Mouse (Mus musculus): ENCODE measurements around the gene Eif2b4. TPM values are rescaled to one million over a fixed set of nuclear protein-coding genes. Genes with fewer than 3 reads are reported as not detected.

The Eif2b4 gene
- polyA plus RNA-seq, 1 experiment from 2014 or later: 63.0 TPM

- peaks cover 25% of the 10 kb centered on the region for H3K4me1 ChIP-seq
- peaks cover 66% of the 10 kb centered on the region for H3K27me3 ChIP-seq
- peak within 1 kb of the TSS; percentile 49 for H3K4me2 ChIP-seq (replicated peaks)
- H3K9ac ChIP-seq: no peak within 1 kb of the TSS
- no peak; the same call in 1 of the 2 replicates for ATAC-seq (ENCODE audit: low FRiP score)
- no peak within 1 kb of the TSS for H3K27ac ChIP-seq
- WGBS: 2% methylated on average over 52 of the region's 52 CpGs
- H3K9me3 ChIP-seq (replicated peaks): no peaks in the 10 kb centered on the region
- peaks cover 11% of the 10 kb centered on the region; the same call in 1 of the 2 replicates for H3K36me3 ChIP-seq
- peak within 1 kb of the TSS; percentile 25 for H3K4me3 ChIP-seq
These were observed 54.8 kb downstream of the Eif2b4 start, which contains the start of gene Ucn for GRCm38 (mm10) chr5:31138241-31138967. TSS of gene Ucn (minus strand) at chr5:31138829.

- H3K9me3 ChIP-seq (replicated peaks): no peaks in the 10 kb centered on the region
- peak overlapping the region; percentile 25 for H3K4me3 ChIP-seq
- WGBS: under 1% methylated on average over 13 of the region's 13 CpGs
- ATAC-seq (ENCODE audit: low FRiP score): no peak
- H3K9ac ChIP-seq: no peak overlapping the region
- no peak overlapping the region for H3K27ac ChIP-seq
- H3K4me2 ChIP-seq (replicated peaks): peak overlapping the region; percentile 49
- H3K4me1 ChIP-seq: peaks cover 25% of the 10 kb centered on the region
- H3K36me3 ChIP-seq: peaks cover 11% of the 10 kb centered on the region; the same call in 1 of the 2 replicates
- H3K27me3 ChIP-seq: peaks cover 66% of the 10 kb centered on the region
These were observed 55.6 kb downstream of the Eif2b4 start for GRCm38 (mm10) chr5:31137658-31138057.

Other genes with a start within 250 kb of the Eif2b4 start
- 12.4 and 14.2 TPM in 2 replicates for gene Cgref1, start 247.8 kb downstream of the Eif2b4 start, polyA plus RNA-seq (2016; fragmentation: Nextera tagmentation; extraction: Ambion mirVana)
- gene Preb, start 233.1 kb downstream of the Eif2b4 start, polyA plus RNA-seq (2016; fragmentation: Nextera tagmentation; extraction: Ambion mirVana): 120 and 127 TPM in 2 replicates
- not detected in 2 replicates for gene Tcf23, start 224.8 kb downstream of the Eif2b4 start, polyA plus RNA-seq (2016; fragmentation: Nextera tagmentation; extraction: Ambion mirVana)
- 119 and 122 TPM in 2 replicates for gene Atraid, start 145.1 kb downstream of the Eif2b4 start, polyA plus RNA-seq (2016; fragmentation: Nextera tagmentation; extraction: Ambion mirVana)
- gene Slc5a6, start 144.5 kb downstream of the Eif2b4 start, polyA plus RNA-seq (2016; fragmentation: Nextera tagmentation; extraction: Ambion mirVana): 13.8 and 14.0 TPM in 2 replicates
- 32.2 and 32.4 TPM in 2 replicates for gene Cad, start 138.7 kb downstream of the Eif2b4 start, polyA plus RNA-seq (2016; fragmentation: Nextera tagmentation; extraction: Ambion mirVana)
- not detected in 2 replicates for gene Dnajc5g, start 87.1 kb downstream of the Eif2b4 start, polyA plus RNA-seq (2016; fragmentation: Nextera tagmentation; extraction: Ambion mirVana)
- 15.7 and 16.2 TPM in 2 replicates for gene Slc30a3, start 85.2 kb downstream of the Eif2b4 start, polyA plus RNA-seq (2016; fragmentation: Nextera tagmentation; extraction: Ambion mirVana)
- gene Trim54, start 76.7 kb downstream of the Eif2b4 start, polyA plus RNA-seq (2016; fragmentation: Nextera tagmentation; extraction: Ambion mirVana): 0.40 and 0.86 TPM in 2 replicates
- gene Ucn, start 54.6 kb downstream of the Eif2b4 start, polyA plus RNA-seq (2016; fragmentation: Nextera tagmentation; extraction: Ambion mirVana): not detected in 2 replicates
- 50.1 and 54.4 TPM in 2 replicates for gene Mpv17, start 39.2 kb downstream of the Eif2b4 start, polyA plus RNA-seq (2016; fragmentation: Nextera tagmentation; extraction: Ambion mirVana)
- 1.8 and 2.3 TPM in 2 replicates for gene Gm29609, start 13.5 kb downstream of the Eif2b4 start, polyA plus RNA-seq (2016; fragmentation: Nextera tagmentation; extraction: Ambion mirVana)
- 86.0 and 89.2 TPM in 2 replicates for gene Gtf3c2, start 13.3 kb downstream of the Eif2b4 start, polyA plus RNA-seq (2016; fragmentation: Nextera tagmentation; extraction: Ambion mirVana)
- 140 and 145 TPM in 2 replicates for gene Snx17, start 203 bp downstream of the Eif2b4 start, polyA plus RNA-seq (2016; fragmentation: Nextera tagmentation; extraction: Ambion mirVana)
- 22.9 and 24.8 TPM in 2 replicates for gene Zfp513, start 8.9 kb upstream of the Eif2b4 start, polyA plus RNA-seq (2016; fragmentation: Nextera tagmentation; extraction: Ambion mirVana)
- gene Ppm1g, start 27.3 kb upstream of the Eif2b4 start, polyA plus RNA-seq (2016; fragmentation: Nextera tagmentation; extraction: Ambion mirVana): 149 TPM in 2 replicates
- 148 and 151 TPM in 2 replicates for gene Nrbp1, start 47.4 kb upstream of the Eif2b4 start, polyA plus RNA-seq (2016; fragmentation: Nextera tagmentation; extraction: Ambion mirVana)
- 0.57 and 0.94 TPM in 2 replicates for gene Gm9970, start 47.8 kb upstream of the Eif2b4 start, polyA plus RNA-seq (2016; fragmentation: Nextera tagmentation; extraction: Ambion mirVana)
- 6.3 and 9.6 TPM in 2 replicates for gene Krtcap3, start 58.3 kb upstream of the Eif2b4 start, polyA plus RNA-seq (2016; fragmentation: Nextera tagmentation; extraction: Ambion mirVana)
- 44.4 and 57.8 TPM in 2 replicates for gene Ift172, start 97.7 kb upstream of the Eif2b4 start, polyA plus RNA-seq (2016; fragmentation: Nextera tagmentation; extraction: Ambion mirVana)
- 66.9 and 68.2 TPM in 2 replicates for gene Fndc4, start 102.7 kb upstream of the Eif2b4 start, polyA plus RNA-seq (2016; fragmentation: Nextera tagmentation; extraction: Ambion mirVana)
- gene Gckr, start 104.0 kb upstream of the Eif2b4 start, polyA plus RNA-seq (2016; fragmentation: Nextera tagmentation; extraction: Ambion mirVana): 0.38 TPM in 1 of 2 replicates, not detected in the other